Mouse (Mus musculus): ENCODE results near the gene Hoxa11.

DNA sequence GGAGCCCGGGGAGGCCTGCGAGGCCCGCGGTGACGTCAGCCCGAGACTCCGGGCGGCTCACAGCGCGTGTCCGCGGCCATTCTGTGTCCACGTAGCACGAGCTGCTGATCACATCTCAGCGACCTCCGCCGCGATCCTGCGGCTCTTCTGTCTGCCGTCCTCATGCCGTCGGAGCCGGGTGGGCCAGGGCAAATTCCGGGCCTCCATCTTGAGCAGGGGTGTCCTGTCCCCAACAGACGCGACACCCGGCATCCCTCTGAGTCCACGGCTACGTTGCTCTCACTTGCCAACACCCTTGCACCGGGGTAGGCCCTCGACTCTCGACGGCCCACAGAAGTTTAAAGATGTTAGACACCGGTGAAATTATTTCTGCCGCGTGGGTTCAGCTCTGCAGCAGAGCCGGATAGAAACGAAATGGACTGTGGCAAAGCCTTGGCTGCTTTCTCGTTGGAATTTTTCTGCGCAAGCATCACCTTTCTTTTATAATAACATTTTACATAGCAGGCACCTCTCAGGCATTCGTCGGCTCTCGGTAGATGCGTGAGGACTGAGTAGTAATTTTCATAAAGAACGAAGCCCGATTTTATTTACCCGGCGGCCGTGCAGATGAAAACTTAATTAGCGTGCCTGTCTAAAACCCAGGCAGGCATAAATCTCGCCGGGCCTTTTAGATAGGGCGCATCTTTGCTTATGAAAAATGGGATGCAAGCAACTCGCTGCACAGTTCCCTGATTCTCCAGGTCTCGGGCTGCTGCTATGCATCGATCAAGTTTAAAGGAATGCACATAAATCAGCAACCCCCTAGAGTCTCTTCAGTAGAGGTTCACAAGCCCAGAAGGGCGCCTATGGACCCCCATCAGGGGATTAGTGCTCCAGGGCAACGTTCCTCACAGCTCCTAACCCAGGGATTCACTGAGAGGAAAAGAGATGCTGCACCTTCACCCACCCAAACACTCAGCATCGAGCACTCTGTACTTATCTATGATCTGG lies 8.2 kb upstream of the Hoxa11 start:
- TF ChIP-seq CTCF (IDR thresholded peaks at IDR 0.05; ENCODE audit: borderline replicate concordance, control insufficient read depth, extremely low read depth, insufficient read depth, low read length, poor library complexity) (no peak), POLR2A (IDR thresholded peaks at IDR 0.05; ENCODE audit: control insufficient read depth, extremely low read depth, insufficient read depth, low read length, poor library complexity) (no peak)

All from thymus, adult 2 months (tissue).